Mouse (Mus musculus) liver, embryonic 16.5 days (tissue): ENCODE measurements around the gene Tada2a. TPM values are rescaled to one million over a fixed set of nuclear protein-coding genes. Genes with fewer than 3 reads are reported as not detected.
A peak's percentile ranks its signal among the peaks of the same experiment; 100 is the strongest.

Experiments used
- ATAC-seq: fragments of 200-750 bp; cut with Nextera tagmentation; 2 replicates; pipeline ENCODE4 v1.8.0; 2017; ENCODE audit warnings: low read depth, mild to moderate bottlenecking, moderate number of reproducible peaks, moderate library complexity
- H3K27ac ChIP-seq: fragments of 300-500 bp; sonication (generic); 2 replicates; pipeline ENCODE4 v1.5.1; 2014; ENCODE audit warnings: mild to moderate bottlenecking, low read length
- H3K27me3 ChIP-seq: fragments of 300-500 bp; sonication (generic); 2 replicates; pipeline ENCODE4 v1.6.1; 2014; ENCODE audit warnings: low read depth, low read length, mixed read lengths; ENCODE audit not compliant: control insufficient read depth, insufficient read depth
- H3K36me3 ChIP-seq: fragments of 300-500 bp; sonication (generic); 2 replicates; pipeline ENCODE4 v1.6.1; 2014; ENCODE audit warnings: mild to moderate bottlenecking; ENCODE audit not compliant: control insufficient read depth, insufficient read depth
- H3K4me1 ChIP-seq: fragments of 300-500 bp; sonication (generic); 2 replicates; pipeline ENCODE4 v1.6.1; 2014; ENCODE audit warnings: low read depth, low read length, mixed read lengths; ENCODE audit not compliant: control insufficient read depth
- H3K4me2 ChIP-seq: fragments of 300-500 bp; sonication (generic); 2 replicates; pipeline ENCODE4 v1.6.1; 2014; ENCODE audit warnings: low read depth, low read length, mixed read lengths
- H3K4me3 ChIP-seq: fragments of 300-500 bp; sonication (generic); 2 replicates; pipeline ENCODE4 v1.5.1; 2014; ENCODE audit warnings: low read depth, mild to moderate bottlenecking, low read length
- H3K9ac ChIP-seq: fragments of 300-500 bp; sonication (generic); 2 replicates; pipeline ENCODE4 v1.6.1; 2014; ENCODE audit warnings: low read depth, low read length
- H3K9me3 ChIP-seq: fragments of 300-500 bp; sonication (generic); replicated peaks from 2 replicates; pipeline ENCODE4 v1.6.1; 2016; ENCODE audit warnings: low read length; ENCODE audit not compliant: control insufficient read depth
- WGBS: fragments of 180-500 bp; shearing (Covaris S2); extraction: QIAGEN DNeasy Blood & Tissue Kit; methylation state at CpG from one replicate; pipeline ENCODE4 v1.1.7; 2014; ENCODE audit not compliant: insufficient replicate concordance; 5-methylcytosine and 5-hydroxymethylcytosine counted together
- polyA plus RNA-seq: library from polyadenylated mRNA; unstranded; fragments of >200 nt; fragmentation: Nextera tagmentation; extraction: Ambion mirVana; gene quantifications from 2 replicates; pipeline ENCODE4 v1.2.1, GENCODE M21; 2015

Tada2a gene
- polyA plus RNA-seq: 7.7 and 7.9 TPM in 2 replicates

DNA sequence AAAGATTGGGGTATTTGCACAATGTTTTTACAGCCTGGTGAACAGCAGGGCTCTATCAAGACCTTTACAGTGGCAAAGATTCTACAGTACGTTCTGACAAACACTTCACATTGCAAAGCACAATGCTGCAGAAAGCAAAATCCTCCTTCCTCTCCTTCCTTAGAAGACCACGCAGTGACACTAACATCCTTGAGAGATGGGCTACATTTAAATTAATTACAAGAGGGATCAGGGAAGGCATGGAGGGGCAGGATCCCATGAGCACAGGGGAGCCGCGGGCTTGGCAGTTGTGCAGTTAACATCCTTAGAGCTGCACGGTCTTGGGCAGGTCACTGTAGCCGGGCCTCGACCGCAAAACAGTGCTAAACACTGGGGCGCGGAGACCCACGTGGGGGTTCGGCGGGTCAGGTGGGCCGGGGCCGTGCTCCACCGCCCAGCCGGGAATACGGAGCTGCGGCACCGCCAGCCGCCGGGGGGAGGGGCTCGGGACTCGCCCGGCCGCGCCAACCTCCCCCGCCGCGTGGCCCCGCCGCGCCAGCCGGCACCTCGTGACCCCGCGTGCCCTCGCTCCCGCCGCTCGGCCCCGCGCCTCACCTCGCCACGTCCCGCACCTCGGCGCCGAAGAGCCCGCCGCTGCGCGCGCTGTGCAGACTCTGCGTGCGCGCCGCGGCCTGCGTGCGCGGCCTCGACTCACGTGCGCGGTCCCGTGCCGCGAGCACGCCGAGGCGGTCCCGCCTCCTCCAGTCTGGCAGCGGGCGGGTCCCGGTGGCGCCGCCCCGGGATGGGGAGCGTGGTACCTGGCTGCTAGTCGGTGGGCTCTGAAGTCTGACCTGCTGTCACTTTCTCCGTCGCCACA, at the start of gene Tada2a, which contains the start of gene Acaca:
TSS of gene Tada2a (minus strand) at position 658 of the 856 bp plus-strand sequence.
TSS of gene Acaca (plus strand) at position 730 of the 856 bp plus-strand sequence.
- WGBS: under 1% methylated on average over 56 of the region's 83 CpGs
- H3K36me3 ChIP-seq: no peaks in the 10 kb centered on the region
- peak within 1 kb of the TSS; percentile 53; the same call in 1 of the 2 replicates for H3K27ac ChIP-seq
- H3K4me2 ChIP-seq: peak within 1 kb of the TSS; percentile 86
- H3K27me3 ChIP-seq: no peaks in the 10 kb centered on the region
- peaks cover 5% of the 10 kb centered on the region for H3K4me1 ChIP-seq
- H3K4me3 ChIP-seq: peak within 1 kb of the TSS; percentile 83
- peak within 1 kb of the TSS; percentile 82 for H3K9ac ChIP-seq
- H3K9me3 ChIP-seq: no peaks in the 10 kb centered on the region
- ATAC-seq: peak; percentile 94

DNA sequence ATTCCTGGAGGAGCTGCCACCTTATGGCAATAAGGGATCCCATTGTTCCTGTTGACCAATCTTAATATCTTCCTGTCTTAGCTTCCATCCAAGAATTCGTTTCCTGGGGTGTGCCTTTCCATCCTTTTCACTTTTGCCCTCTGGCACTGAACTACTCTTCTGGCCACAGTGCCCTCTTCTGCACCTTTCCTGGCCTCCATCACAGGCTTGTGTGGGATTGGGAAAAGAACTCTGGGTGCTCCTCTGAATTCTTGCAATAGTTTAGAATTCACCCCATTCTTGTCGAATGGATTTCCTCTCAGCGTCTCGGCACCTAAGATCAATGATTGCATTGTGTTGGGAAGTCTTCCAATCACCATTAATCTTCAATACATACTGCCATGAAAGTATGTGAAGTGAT, 49.2 kb upstream of the Tada2a start:
- H3K4me3 ChIP-seq: peak overlapping the region; percentile 88

DNA sequence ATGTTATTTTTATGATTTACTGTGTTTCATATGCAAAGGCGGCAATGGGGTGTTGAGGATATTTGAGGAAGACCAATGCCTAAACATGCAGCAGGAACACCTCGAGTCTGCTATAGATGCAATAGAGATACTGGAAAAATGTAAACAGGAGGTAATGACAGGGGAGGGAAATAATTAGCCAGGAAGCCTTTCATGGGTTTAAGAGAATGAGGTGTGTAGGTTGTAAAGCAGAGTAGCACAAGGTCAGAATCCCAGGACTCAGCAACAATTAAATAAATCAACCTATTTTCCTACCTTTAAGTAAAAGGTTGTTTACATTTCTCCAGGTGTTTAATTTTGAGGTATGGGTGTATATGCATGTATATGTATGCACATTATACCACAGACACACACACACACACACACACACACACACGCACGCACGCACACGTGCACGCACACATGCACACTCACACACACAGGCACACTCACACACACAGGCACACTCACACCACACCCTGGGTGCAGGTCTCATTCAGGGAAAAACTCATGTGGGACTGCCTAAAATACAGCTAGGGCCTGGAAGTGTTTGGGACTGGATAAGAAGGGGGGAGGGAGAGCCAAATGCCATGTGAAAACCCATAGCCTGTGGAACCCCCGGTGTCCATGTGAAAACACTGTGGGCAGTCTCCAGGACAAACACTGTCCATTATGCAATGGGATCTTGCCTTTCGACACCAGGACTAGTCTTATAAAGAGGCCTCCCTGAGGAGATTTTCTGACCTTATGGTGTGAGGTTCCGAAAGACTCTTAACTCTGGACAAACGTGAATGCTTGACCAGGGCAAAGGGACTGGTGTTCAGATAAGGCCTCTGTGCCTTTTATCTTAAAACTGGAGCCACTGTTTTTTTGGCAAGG, 43.4 kb upstream of the Tada2a start:
- H3K4me3 ChIP-seq: no peak overlapping the region
- no peaks in the 10 kb centered on the region for H3K36me3 ChIP-seq
- H3K9ac ChIP-seq: no peak overlapping the region
- H3K27me3 ChIP-seq: no peaks in the 10 kb centered on the region
- ATAC-seq: peak; percentile 61; the same call in 1 of the 2 replicates
- H3K4me1 ChIP-seq: no peaks in the 10 kb centered on the region
- H3K27ac ChIP-seq: no peak overlapping the region
- 64% methylated on average over 11 of the region's 11 CpGs for WGBS
- H3K9me3 ChIP-seq: no peaks in the 10 kb centered on the region
- no peak overlapping the region for H3K4me2 ChIP-seq

More for the DNA sequence above, 49.2 kb upstream of the Tada2a start:
- Histone ChIP-seq H3K9me3 (no peaks in the 10 kb centered on the region), H3K36me3 (no peaks in the 10 kb centered on the region), H3K27ac (peak overlapping the region; percentile 87; the same call in 1 of the 2 replicates), H3K4me1 (peaks cover 12% of the 10 kb centered on the region), H3K9ac (peak overlapping the region; percentile 83), H3K4me2 (peak overlapping the region; percentile 98), H3K27me3 (no peaks in the 10 kb centered on the region)
- 42% methylated on average over 4 of the region's 4 CpGs for WGBS
- no peak for ATAC-seq

DNA sequence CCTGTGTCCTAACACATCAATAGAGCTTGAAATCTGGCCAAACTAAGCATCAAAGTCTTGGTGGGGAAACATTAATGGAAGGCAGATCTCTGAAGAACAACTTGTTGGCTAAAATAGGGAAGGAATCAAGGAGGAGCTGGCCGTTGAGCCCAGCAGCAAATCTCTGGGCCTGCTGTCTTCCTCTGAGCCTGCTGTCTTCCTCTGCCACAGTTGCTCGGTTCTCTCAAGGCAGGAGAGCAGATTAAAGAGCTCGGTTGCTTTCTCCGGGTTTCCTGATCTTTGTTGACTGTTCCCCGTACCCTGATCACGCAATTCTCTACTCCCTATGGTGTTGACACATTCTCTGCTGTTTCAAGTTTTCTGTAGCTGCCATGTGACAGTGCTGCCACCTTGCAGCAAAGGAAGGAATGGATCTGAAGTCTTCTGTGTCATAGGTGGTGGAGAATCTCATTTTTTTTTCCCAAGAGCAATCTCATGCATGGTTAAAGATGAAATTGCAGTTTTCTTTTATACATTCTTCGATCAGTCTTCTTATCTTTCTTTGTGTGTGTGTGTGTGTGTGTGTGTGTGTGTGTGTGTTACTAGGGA, 39.4 kb upstream of the Tada2a start:
- ATAC-seq: peak; percentile 68
- H3K27ac ChIP-seq: no peak overlapping the region
- H3K27me3 ChIP-seq: no peaks in the 10 kb centered on the region
- 14% methylated on average over 7 of the region's 7 CpGs for WGBS
- H3K36me3 ChIP-seq: no peaks in the 10 kb centered on the region
- no peaks in the 10 kb centered on the region for H3K9me3 ChIP-seq
- peak overlapping the region; percentile 13; the same call in 1 of the 2 replicates for H3K4me2 ChIP-seq
- no peaks in the 10 kb centered on the region for H3K4me1 ChIP-seq
- no peak overlapping the region for H3K4me3 ChIP-seq
- H3K9ac ChIP-seq: no peak overlapping the region

DNA sequence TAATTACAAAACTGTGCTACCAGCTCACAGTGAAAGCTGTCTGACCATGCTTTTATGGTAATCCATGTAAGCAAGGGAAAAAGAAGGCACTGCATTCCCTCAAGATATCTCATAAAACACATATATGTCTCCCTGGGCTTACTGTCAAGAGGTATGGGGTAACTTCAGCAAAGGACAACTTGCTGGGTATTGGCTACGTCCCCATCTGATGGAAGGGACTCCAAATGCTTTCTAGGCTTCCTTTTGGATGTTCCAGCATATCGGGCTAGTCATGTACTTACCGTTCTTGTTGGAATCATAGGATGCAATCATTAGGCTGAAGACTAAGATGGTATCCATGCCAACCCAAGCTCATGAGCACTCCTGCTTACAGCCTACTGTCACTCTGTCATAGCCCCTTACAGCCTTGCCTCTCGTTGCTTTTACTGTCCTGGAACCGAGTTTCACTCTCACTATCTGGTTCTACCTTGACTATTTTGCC, 37.7 kb upstream of the Tada2a start, which contains the start of gene Gm11437:
TSS of gene Gm11437 (minus strand) at position 431 of the 481 bp plus-strand sequence.
- no peak for ATAC-seq
- no peak within 1 kb of the TSS for H3K4me2 ChIP-seq
- H3K36me3 ChIP-seq: no peaks in the 10 kb centered on the region
- H3K4me1 ChIP-seq: no peaks in the 10 kb centered on the region
- no peak within 1 kb of the TSS for H3K27ac ChIP-seq
- no peaks in the 10 kb centered on the region for H3K27me3 ChIP-seq
- H3K4me3 ChIP-seq: no peak within 1 kb of the TSS
- no peaks in the 10 kb centered on the region for H3K9me3 ChIP-seq
- 55% methylated on average over 5 of the region's 5 CpGs for WGBS
- no peak within 1 kb of the TSS for H3K9ac ChIP-seq

DNA sequence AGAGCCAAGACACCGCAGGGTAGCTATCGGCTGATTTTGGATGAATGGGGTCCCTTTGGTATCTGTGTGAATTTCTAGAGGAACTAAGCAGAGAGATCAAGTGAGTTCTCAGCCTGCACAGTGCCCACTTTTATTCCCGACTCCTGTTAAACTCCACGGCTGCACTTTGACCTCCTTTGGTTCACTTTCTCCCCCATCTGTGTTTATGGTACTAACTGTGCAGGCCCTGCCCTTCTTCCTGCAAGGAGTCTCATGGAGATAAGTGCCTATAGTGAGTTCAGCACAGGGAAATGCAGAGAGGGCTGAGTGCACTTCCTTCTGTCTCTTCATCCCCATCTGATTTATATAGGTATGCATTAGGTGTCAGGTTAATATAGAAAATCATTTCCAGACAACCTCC, 35.2 kb upstream of the Tada2a start:
- no peaks in the 10 kb centered on the region for H3K4me1 ChIP-seq
- no peak overlapping the region for H3K4me3 ChIP-seq
- H3K9ac ChIP-seq: no peak overlapping the region
- 54% methylated on average over 4 of the region's 4 CpGs for WGBS
- no peaks in the 10 kb centered on the region for H3K36me3 ChIP-seq
- H3K27me3 ChIP-seq: no peaks in the 10 kb centered on the region
- no peak for ATAC-seq
- no peaks in the 10 kb centered on the region for H3K9me3 ChIP-seq
- no peak overlapping the region for H3K4me2 ChIP-seq
- H3K27ac ChIP-seq: no peak overlapping the region

DNA sequence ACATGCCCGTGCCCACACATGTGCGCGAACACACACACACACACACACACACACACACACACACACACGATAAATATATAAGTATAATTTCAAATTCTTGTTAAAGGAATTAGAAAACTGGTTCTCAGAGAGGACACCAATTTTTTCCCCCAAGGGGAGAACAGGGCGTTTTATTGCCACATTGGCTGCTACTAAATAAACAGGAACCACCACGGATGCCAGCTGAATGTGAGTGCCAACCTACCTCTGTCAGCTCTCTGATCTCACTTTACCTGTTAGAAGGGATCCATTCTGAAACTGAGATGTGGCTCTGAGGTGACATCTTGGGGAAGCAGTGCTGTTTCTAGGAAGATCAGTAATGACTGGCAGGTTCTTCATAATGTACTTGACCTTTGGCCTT, 34.7 kb upstream of the Tada2a start:
- no peak overlapping the region for H3K4me3 ChIP-seq
- no peak overlapping the region for H3K9ac ChIP-seq
- no peaks in the 10 kb centered on the region for H3K36me3 ChIP-seq
- no peaks in the 10 kb centered on the region for H3K9me3 ChIP-seq
- ATAC-seq: no peak
- H3K4me1 ChIP-seq: no peaks in the 10 kb centered on the region
- H3K4me2 ChIP-seq: no peak overlapping the region
- no peaks in the 10 kb centered on the region for H3K27me3 ChIP-seq
- WGBS: 72% methylated on average over 6 of the region's 6 CpGs
- no peak overlapping the region for H3K27ac ChIP-seq

DNA sequence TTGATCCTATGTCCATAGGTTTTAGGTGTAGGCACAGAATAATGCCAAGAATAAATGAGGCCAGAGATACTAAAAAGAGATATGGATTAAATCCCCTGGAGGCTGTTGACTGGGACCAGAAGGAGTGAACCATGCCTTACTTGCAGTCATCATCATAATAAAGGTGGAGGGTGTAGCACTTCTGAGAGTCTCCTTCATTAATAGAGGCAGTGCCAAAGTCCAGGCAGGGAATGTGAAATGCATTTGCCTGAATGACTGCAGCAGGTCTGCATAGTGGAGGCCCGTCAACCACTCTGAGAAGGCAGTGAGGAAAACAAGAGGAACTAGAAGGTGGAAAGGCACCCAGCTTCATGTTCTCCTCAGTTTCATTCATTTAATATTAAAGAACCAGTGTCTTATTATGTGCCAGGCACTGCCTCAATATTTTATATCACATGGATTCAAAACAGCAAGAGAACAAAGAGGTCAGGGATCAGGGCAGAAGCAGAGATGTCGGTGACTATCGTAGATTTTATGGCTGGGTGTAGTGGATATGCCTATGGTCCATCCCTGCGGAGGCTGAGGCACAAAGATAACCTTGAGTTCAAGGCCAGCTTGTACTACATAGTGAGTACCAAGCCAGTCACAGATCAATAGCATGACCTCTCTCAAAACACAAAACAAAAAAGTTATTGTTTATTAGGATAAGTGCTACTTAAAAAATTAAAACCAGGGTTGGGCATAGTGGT, 27.3 kb upstream of the Tada2a start:
- no peak for ATAC-seq

More for the DNA sequence above, 27.3 kb upstream of the Tada2a start:
- no peak overlapping the region for H3K27ac ChIP-seq
- H3K36me3 ChIP-seq: no peaks in the 10 kb centered on the region
- H3K9me3 ChIP-seq: no peaks in the 10 kb centered on the region
- no peak overlapping the region for H3K4me2 ChIP-seq
- H3K4me1 ChIP-seq: no peaks in the 10 kb centered on the region
- no peaks in the 10 kb centered on the region for H3K27me3 ChIP-seq
- H3K4me3 ChIP-seq: no peak overlapping the region
- WGBS: 72% methylated on average over 4 of the region's 4 CpGs
- H3K9ac ChIP-seq: no peak overlapping the region
